Mouse (Mus musculus): ENCODE results near the gene Heatr1.

- TF ChIP-seq POLR2A (IDR thresholded peaks at IDR 0.05; ENCODE audit: borderline replicate concordance, extremely low read depth, insufficient read depth, insufficient read length, poor library complexity, severe bottlenecking) = no peak
- TF ChIP-seq CTCF (IDR thresholded peaks at IDR 0.05; ENCODE audit: borderline replicate concordance, extremely low read depth, insufficient read depth, insufficient read length) = no peak
Measured at GRCm38 (mm10) chr13:12433843-12434242, 39.0 kb downstream of the Heatr1 start.

All from brain, embryonic 14.5 days (tissue).